Mouse (Mus musculus) lung, embryonic 15.5 days (tissue): ENCODE data around the gene Wdr64. TPM values are rescaled to one million over a fixed set of nuclear protein-coding genes. Genes with fewer than 3 reads are reported as not detected.

ENCODE experiments used
- ATAC-seq: fragments of 200-750 bp; cut with Nextera tagmentation; 2 replicates; pipeline ENCODE4 v1.8.0; 2017; ENCODE audit warnings: moderate number of reproducible peaks, borderline replicate concordance; ENCODE audit not compliant: low FRiP score, low TSS enrichment; ENCODE audit errors: extremely low read depth
- H3K27ac ChIP-seq: fragments of 300-500 bp; sonication (generic); 2 replicates; pipeline ENCODE4 v1.5.1; 2015; ENCODE audit warnings: moderate library complexity, mild to moderate bottlenecking, inconsistent platforms
- H3K27me3 ChIP-seq: fragments of 300-500 bp; sonication (generic); 2 replicates; pipeline ENCODE4 v1.6.1; 2015; ENCODE audit warnings: inconsistent platforms
- H3K36me3 ChIP-seq: fragments of 300-500 bp; sonication (generic); 2 replicates; pipeline ENCODE4 v1.6.1; 2015; ENCODE audit warnings: inconsistent platforms
- H3K4me1 ChIP-seq: fragments of 300-500 bp; sonication (generic); 2 replicates; pipeline ENCODE4 v1.6.1; 2015; ENCODE audit warnings: inconsistent platforms
- H3K4me2 ChIP-seq: fragments of 300-500 bp; sonication (generic); 2 replicates; pipeline ENCODE4 v1.6.1; 2015; ENCODE audit warnings: inconsistent platforms, mild to moderate bottlenecking, moderate library complexity
- H3K4me3 ChIP-seq: fragments of 300-500 bp; sonication (generic); 2 replicates; pipeline ENCODE4 v1.5.1; 2015; ENCODE audit warnings: mild to moderate bottlenecking, inconsistent platforms
- H3K9ac ChIP-seq: fragments of 300-500 bp; sonication (generic); 2 replicates; pipeline ENCODE4 v1.6.1; 2015; ENCODE audit warnings: inconsistent platforms
- H3K9me3 ChIP-seq: fragments of 300-500 bp; sonication (generic); 2 replicates; pipeline ENCODE4 v1.6.1; 2016; ENCODE audit warnings: inconsistent platforms
- WGBS: fragments of 180-500 bp; shearing (Covaris S2); methylation state at CpG from one replicate; pipeline ENCODE4 v1.1.7; 2015; 5-methylcytosine and 5-hydroxymethylcytosine counted together
- polyA plus RNA-seq: library from polyadenylated mRNA; unstranded; fragments of >200 nt; fragmentation: Nextera tagmentation; extraction: Ambion mirVana; gene quantifications from 2 replicates; pipeline ENCODE4 v1.2.1, GENCODE M21; 2015

Gene Wdr64
- polyA plus RNA-seq, 1 experiment from 2014 or later = not detected

DNA sequence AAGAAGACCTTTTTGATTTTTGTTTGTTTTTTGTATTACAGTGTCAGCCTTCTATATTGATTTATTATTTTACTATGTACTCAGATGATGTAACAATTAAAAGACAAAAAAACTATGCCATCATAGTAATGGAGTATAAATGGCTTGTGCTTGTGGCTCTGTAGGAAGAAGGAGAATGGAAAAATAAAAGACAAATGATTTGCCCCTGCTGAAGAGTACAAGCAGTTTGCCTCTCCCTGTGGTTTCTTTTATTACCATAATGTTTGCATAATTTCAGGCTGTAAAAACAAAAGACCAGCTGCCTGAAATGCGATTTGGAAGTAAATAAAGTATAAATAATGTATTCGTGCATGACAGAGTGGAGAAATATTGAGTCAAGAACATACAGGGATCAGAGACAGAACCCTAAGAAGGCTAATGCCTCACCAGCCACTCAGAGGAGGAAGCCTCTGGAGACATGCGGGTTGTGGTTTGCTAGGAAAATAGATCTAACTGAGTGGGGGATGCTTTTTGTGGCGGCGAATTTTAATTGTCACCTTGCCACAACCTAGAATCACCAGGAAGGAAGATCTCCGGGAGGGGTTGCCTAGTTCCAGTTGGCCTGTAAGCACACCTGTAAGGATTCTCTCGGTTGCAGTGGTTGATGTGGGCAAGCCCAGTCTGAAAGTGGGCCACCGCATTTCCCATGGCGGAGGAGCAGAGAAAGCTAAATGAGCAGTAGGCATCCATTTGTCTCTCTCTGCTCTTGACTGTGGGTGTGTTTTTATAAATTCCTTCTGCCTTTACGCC lies 56.4 kb downstream of the Wdr64 start:
- H3K4me1 ChIP-seq = no peaks in the 10 kb centered on the region
- ATAC-seq = no peak
- H3K9ac ChIP-seq = no peak overlapping the region
- WGBS = 72% methylated on average over 10 of the region's 10 CpGs
- no peak overlapping the region for H3K27ac ChIP-seq
- H3K4me2 ChIP-seq = no peak overlapping the region
- H3K27me3 ChIP-seq = no peaks in the 10 kb centered on the region
- H3K9me3 ChIP-seq = no peaks in the 10 kb centered on the region
- H3K36me3 ChIP-seq = no peaks in the 10 kb centered on the region
- H3K4me3 ChIP-seq = no peak overlapping the region

DNA sequence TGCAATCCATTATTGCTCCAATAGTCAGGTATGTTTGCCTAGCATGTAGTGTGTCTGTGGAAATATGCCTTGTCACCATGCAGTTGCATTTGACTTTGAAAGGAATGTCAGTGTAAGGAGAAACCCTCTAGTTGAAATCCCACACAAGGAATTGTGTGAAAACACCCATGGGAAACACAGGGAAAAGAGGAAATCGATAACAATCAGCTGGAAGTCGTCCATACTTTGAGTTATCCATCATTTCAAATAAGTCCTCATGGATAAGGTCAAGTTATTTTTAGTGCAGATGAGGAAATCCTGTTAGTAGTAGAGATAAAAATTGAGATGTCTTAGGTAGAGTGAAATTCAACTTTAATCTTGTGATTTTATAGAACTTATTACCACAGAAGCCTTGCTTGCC lies 96.3 kb downstream of the Wdr64 start:
- ATAC-seq = no peak
- Histone ChIP-seq H3K36me3 (no peaks in the 10 kb centered on the region), H3K4me1 (no peaks in the 10 kb centered on the region), H3K4me3 (no peak overlapping the region), H3K4me2 (no peak overlapping the region), H3K27ac (no peak overlapping the region), H3K27me3 (no peaks in the 10 kb centered on the region), H3K9ac (no peak overlapping the region), H3K9me3 (no peaks in the 10 kb centered on the region)
- WGBS = 61% methylated on average over 2 of the region's 2 CpGs

DNA sequence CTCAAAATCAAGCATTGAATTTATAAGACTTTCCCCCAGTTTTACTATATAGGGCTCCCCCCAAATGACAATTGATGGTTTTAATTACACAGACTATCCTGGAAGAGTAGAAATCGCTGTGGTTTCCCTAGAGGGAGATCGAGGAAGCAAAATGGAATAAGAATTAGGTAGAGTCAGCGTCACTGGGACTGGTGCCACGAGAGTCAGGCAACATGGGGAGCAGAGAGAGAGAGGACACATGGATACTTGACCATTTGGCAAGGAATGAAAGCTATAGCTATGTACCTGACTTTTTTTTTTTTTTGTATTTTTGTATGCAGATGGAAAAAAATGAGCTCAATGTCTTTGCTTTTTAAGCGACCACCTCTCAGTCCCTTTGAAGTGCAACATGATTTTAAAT lies 110.0 kb downstream of the Wdr64 start:
- whole genome bisulfite sequencing = 68% methylated on average over 5 of the region's 5 CpGs
- H3K36me3 ChIP-seq = no peaks in the 10 kb centered on the region
- H3K4me3 ChIP-seq = no peak overlapping the region
- no peaks in the 10 kb centered on the region for H3K4me1 ChIP-seq
- no peak overlapping the region for H3K9ac ChIP-seq
- H3K27me3 ChIP-seq = no peaks in the 10 kb centered on the region
- H3K9me3 ChIP-seq = no peaks in the 10 kb centered on the region
- no peak for ATAC-seq
- no peak overlapping the region for H3K4me2 ChIP-seq
- H3K27ac ChIP-seq = no peak overlapping the region

DNA sequence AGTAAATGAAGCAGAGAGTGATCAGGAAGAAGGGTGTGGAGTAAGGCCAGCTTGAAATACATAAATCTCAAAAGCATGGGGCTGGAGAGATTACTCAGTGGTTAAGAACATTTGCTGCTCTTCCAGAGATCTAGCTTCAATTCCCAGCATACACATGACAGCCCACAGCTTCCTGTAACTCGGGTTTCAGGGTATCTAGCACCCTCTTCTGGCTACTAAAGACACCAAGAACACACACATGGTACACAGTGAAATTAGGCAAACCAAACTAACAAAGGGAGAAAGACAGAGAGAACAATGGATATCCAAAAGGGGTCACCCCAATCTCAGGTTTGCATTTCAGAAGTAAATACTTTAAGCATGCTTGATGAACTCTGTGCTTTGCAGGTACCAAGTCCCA lies 113.2 kb downstream of the Wdr64 start:
- ATAC-seq = no peak
- Histone ChIP-seq H3K27ac (no peak overlapping the region), H3K4me2 (no peak overlapping the region), H3K36me3 (no peaks in the 10 kb centered on the region), H3K27me3 (no peaks in the 10 kb centered on the region), H3K9ac (no peak overlapping the region), H3K9me3 (no peaks in the 10 kb centered on the region), H3K4me1 (no peaks in the 10 kb centered on the region), H3K4me3 (no peak overlapping the region)
- 11% methylated on average over 1 of the region's 1 CpGs for WGBS

DNA sequence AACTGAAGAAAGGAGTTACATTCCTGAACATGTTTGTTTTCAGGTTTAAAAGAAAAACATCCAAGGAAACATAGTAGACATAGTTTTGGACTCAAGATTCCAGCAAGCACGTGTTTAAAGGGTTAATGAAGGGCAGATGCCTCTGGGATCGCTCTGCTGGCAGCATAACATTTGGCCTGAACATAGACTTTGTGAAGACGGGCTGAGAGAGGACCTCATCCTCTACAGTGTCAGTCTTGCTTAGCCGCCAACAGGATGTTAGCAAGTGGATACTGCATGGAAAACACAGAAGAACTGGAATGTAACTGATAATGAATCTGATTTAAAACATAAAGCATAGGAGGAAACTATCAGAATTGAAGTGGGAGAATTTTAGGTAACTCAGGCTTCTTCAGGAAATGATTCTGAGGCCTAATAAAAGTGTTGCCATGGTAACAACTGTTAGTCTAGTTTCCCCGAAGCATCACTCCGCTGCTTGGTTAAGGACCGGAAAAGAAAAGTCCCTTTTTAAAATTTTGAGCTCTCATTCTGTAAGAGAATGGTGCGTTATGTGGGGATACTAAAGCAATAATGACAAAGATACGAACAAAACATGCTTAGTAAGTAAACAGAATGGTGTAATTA lies 125.5 kb downstream of the Wdr64 start:
- H3K27ac ChIP-seq = no peak overlapping the region
- no peak overlapping the region for H3K9ac ChIP-seq
- 65% methylated on average over 9 of the region's 9 CpGs for WGBS
- no peaks in the 10 kb centered on the region for H3K27me3 ChIP-seq
- no peaks in the 10 kb centered on the region for H3K9me3 ChIP-seq
- H3K4me1 ChIP-seq = no peaks in the 10 kb centered on the region
- H3K4me2 ChIP-seq = no peak overlapping the region
- ATAC-seq = no peak
- no peak overlapping the region for H3K4me3 ChIP-seq
- H3K36me3 ChIP-seq = no peaks in the 10 kb centered on the region

DNA sequence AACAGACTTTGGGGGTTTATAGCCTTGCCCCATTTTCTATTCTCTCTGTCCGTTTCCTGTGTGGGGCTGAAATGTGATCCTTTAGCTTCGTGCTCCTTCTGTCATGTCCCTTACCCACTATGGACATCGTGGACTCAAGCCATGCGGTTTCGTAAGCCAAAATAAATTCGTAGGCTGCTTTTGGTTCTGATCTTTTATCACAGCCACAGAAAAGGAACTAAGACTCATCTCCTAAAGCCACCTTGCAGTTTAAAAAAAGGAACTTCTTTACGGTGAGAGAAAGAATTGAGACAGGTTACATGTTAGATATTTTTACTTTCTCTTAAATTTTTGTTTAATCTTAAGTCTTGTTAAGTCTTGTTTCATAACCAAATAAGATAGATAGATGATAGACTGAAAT lies 130.1 kb downstream of the Wdr64 start:
- H3K4me3 ChIP-seq = no peak overlapping the region
- H3K36me3 ChIP-seq = no peaks in the 10 kb centered on the region
- no peak overlapping the region for H3K9ac ChIP-seq
- H3K9me3 ChIP-seq = no peaks in the 10 kb centered on the region
- no peak overlapping the region for H3K4me2 ChIP-seq
- no peak for ATAC-seq
- 81% methylated on average over 7 of the region's 7 CpGs for WGBS
- H3K27ac ChIP-seq = no peak overlapping the region
- H3K4me1 ChIP-seq = no peaks in the 10 kb centered on the region
- H3K27me3 ChIP-seq = no peaks in the 10 kb centered on the region

DNA sequence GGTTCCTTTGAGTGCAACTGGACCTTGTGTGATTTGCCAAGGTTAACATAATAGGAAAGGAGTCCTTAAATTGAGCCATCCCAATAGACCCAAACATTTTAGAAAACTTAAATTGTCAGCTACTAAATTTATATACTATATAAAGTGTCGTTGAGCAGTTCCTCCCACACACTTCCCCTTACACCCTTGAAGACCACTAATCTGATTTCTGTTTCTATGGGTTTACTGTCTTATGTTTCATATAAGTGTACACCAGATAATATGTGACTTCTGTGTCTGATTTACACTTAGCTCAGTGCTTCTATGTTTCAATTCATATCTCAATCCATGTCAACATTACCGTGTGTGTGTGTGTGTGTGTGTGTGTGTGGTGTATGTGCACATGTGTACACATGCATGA lies 130.8 kb downstream of the Wdr64 start:
- H3K9me3 ChIP-seq = no peaks in the 10 kb centered on the region
- no peak for ATAC-seq
- H3K4me1 ChIP-seq = no peaks in the 10 kb centered on the region
- no peaks in the 10 kb centered on the region for H3K27me3 ChIP-seq
- no peak overlapping the region for H3K9ac ChIP-seq
- 80% methylated on average over 2 of the region's 2 CpGs for WGBS
- H3K4me3 ChIP-seq = no peak overlapping the region
- H3K36me3 ChIP-seq = no peaks in the 10 kb centered on the region
- H3K27ac ChIP-seq = no peak overlapping the region
- no peak overlapping the region for H3K4me2 ChIP-seq

DNA sequence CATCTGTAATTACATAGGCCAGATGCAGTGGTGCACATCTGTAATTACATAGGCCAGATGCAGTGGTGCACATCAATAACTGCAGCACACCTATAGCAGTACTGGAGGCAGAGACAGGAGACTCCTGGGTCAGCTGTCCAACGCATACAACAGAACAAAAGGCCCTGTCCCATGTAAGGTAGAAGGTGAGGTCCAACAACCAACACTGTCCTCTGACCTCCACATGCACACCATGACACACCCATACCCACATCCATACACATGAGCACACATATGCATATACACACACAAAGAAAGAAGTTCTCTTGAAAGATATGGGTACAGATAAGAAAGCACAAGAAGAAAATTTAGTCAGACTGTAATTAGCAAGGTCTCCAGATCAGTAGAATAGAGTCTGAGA lies 157.1 kb downstream of the Wdr64 start:
- ATAC-seq = no peak; the same call in 1 of the 2 replicates
- Histone ChIP-seq H3K27me3 (no peaks in the 10 kb centered on the region), H3K27ac (no peak overlapping the region), H3K36me3 (no peaks in the 10 kb centered on the region), H3K9me3 (no peaks in the 10 kb centered on the region), H3K4me1 (no peaks in the 10 kb centered on the region), H3K9ac (no peak overlapping the region), H3K4me3 (no peak overlapping the region), H3K4me2 (no peak overlapping the region)
- 81% methylated on average over 1 of the region's 1 CpGs for WGBS

Other genes starting within 250 kb of the Wdr64 start
- gene Rgs7, start 206.1 kb upstream of the Wdr64 start, polyA plus RNA-seq = 0.33 and 0.35 TPM in 2 replicates
- gene Kmo, start 78.2 kb upstream of the Wdr64 start, polyA plus RNA-seq = 0.19 and 0.22 TPM in 2 replicates
- gene Fh1, start 73.0 kb upstream of the Wdr64 start, polyA plus RNA-seq = 103 and 109 TPM in 2 replicates
- 5.6 and 6.1 TPM in 2 replicates for gene Opn3, start 5.8 kb upstream of the Wdr64 start, polyA plus RNA-seq
- gene Chml, start 5.7 kb upstream of the Wdr64 start, polyA plus RNA-seq = 2.5 and 2.7 TPM in 2 replicates
- 75.9 and 84.8 TPM in 2 replicates for gene Exo1, start 182.0 kb downstream of the Wdr64 start, polyA plus RNA-seq
- gene Gm38100, start 221.7 kb downstream of the Wdr64 start, polyA plus RNA-seq = 0.11 TPM in 1 of 2 replicates, not detected in the other